In genomic region chr2:3570186-3570585, GRCm38 (mm10) we compare ENCODE assay signal across 8 mouse cellular contexts. TPM values are rescaled to one million over a fixed set of nuclear protein-coding genes. Genes with fewer than 3 reads are reported as not detected.
DNase-seq lines count a peak whose midpoint lies in the region; ATAC-seq and TF ChIP-seq lines count a peak whose summit lies in the region.

Fam107b (plus strand) TSS chr2:3570488.

- no peak within 1 kb of the TSS for H3K9ac ChIP-seq in liver, embryonic 13.5 days

- H3K36me3 ChIP-seq in liver, embryonic 13.5 days = no peaks in the 10 kb centered on the region

- no peak for TF ChIP-seq CTCF in layer of hippocampus, adult 2 months (conservative IDR thresholded peaks at IDR 0.05)
- TF ChIP-seq CTCF in bone marrow, adult 2 months (IDR thresholded peaks at IDR 0.05; ENCODE audit: control insufficient read depth, insufficient read depth, low read length) = no peak

- no peaks in the 10 kb centered on the region; the same call in 1 of the 2 replicates for H3K4me1 ChIP-seq in bone marrow, adult 2 months (ENCODE audit: control insufficient read depth, insufficient read depth, low read length)
- H3K4me1 ChIP-seq in liver, embryonic 13.5 days (replicated peaks) = no peaks in the 10 kb centered on the region

- H3K27ac ChIP-seq in layer of hippocampus, adult 2 months = no peak within 1 kb of the TSS
- no peak within 1 kb of the TSS for H3K27ac ChIP-seq in bone marrow, adult 2 months (ENCODE audit: control insufficient read depth, insufficient read depth, low read depth, low read length, poor library complexity)
- no peak within 1 kb of the TSS for H3K27ac ChIP-seq in liver, embryonic 13.5 days

- intact Hi-C loops in heart, postnatal 10 days (cut with DNase I) = no loop called here

- H3K4me3 ChIP-seq in layer of hippocampus, adult 2 months = no peak within 1 kb of the TSS
- no peak within 1 kb of the TSS for H3K4me3 ChIP-seq in bone marrow, adult 2 months (replicated peaks; ENCODE audit: control insufficient read depth, low read depth, low read length)
- H3K4me3 ChIP-seq in liver, embryonic 13.5 days (replicated peaks) = no peak within 1 kb of the TSS

- H3K4me2 ChIP-seq in liver, embryonic 13.5 days = no peak within 1 kb of the TSS

- DNase-seq in layer of hippocampus, adult 2 months (ENCODE audit: low spot score in 2 of 2) = no peak
- no peak for DNase-seq in layer of hippocampus, adult 9-11 months
- DNase-seq in heart, postnatal 10 days = no peak
- no peak for DNase-seq in liver, embryonic 13.5 days
- DNase-seq in ovary, postnatal 10 days (ENCODE audit: low spot score) = no peak
- no peak for DNase-seq in ovary, postnatal 36 days (ENCODE audit: low spot score)

- no peak for ATAC-seq in liver, embryonic 13.5 days (ENCODE audit: low read depth)
- no peak for ATAC-seq in frontal cortex, adult (ENCODE audit: low TSS enrichment)

- H3K9me3 ChIP-seq in liver, embryonic 13.5 days (replicated peaks) = no peaks in the 10 kb centered on the region

- no peaks in the 10 kb centered on the region for H3K27me3 ChIP-seq in liver, embryonic 13.5 days

- no peak for TF ChIP-seq POLR2A in bone marrow, adult 2 months (IDR thresholded peaks at IDR 0.05; ENCODE audit: borderline replicate concordance, control insufficient read depth, low read depth, low read length)

- 87% methylated on average over 12 of the region's 12 CpGs for WGBS in bone marrow, adult 2 months
- 71% methylated on average over 12 of the region's 12 CpGs for WGBS in liver, embryonic 13.5 days (ENCODE audit: insufficient replicate concordance)

RNA-seq across cellular contexts. Expression of gene Fam107b, which starts in this region (rescaled TPM):
- total RNA-seq in layer of hippocampus, adult 2 months (2021) = 10 to 100 TPM; 11.4 to 20.1 TPM
- 61.6 and 71.1 TPM in 2 replicates for polyA plus RNA-seq in bone marrow, adult 2 months (2011; ENCODE audit: insufficient read depth, insufficient read length, low replicate concordance, missing spikeins)
- total RNA-seq in heart, postnatal 10 days (2021) = 10 to 100 TPM; 20.7 to 23.9 TPM
- polyA plus RNA-seq in liver, embryonic 13.5 days (2015; fragmentation: Nextera tagmentation; extraction: Ambion mirVana) = 13.4 and 21.0 TPM in 2 replicates
